Mouse (Mus musculus) E14TG2a.4 (cell line): Measurements from ENCODE around the gene Slbp.

Experiments used
- CTCF ChIP-seq: conservative IDR thresholded peaks from 2 replicates; pipeline ENCODE4 v1.5.1; 2014; ENCODE audit warnings: low read length
- NANOG ChIP-seq: IDR thresholded peaks from 2 replicates; pipeline ENCODE4 v1.6.1; 2014; ENCODE audit warnings: borderline replicate concordance, low read length, mixed read lengths

DNA sequence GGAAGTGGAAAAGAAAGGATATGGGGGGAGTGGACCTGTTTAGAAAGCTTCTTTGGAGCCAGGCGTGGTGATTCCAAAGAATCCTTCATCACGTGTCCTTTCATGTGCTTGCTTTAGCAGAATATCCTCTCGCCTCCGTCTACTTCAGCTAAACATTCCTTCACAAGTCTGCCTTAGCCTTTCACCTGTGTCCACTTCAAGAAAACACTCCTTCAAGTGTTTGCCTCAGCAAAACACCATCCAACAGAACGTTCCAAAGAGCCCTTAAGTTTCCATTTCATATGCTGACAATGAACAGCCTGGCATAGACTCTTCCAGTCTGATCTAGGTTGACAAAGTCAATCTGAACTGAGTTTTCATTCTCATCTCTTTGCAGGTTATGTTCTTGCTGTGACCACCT is 25.9 kb upstream of the Slbp start:
- no peak for TF ChIP-seq CTCF
- TF ChIP-seq NANOG: no peak
